ENCODE assay signal across 8 mouse cellular contexts in genomic region chr8:126258175-126258781, GRCm38 (mm10). TPM values are rescaled to one million over a fixed set of nuclear protein-coding genes. Genes with fewer than 3 reads are reported as not detected.
DNase-seq lines count a peak whose midpoint lies in the region; ATAC-seq lines count a peak whose summit lies in the region.

No protein-coding gene starts in this region.

- H3K4me2 ChIP-seq in hindbrain, embryonic 11.5 days (replicated peaks; ENCODE audit: low read depth, low read length), result 0 out of 2 replicates have a peak overlapping the region, but pooled peaks have one; percentile 2

- peak; percentile 87 for ATAC-seq in frontal cortex, adult (ENCODE audit: low TSS enrichment)
- peak; percentile 47; the same call in 1 of the 2 replicates for ATAC-seq in hindbrain, embryonic 11.5 days (ENCODE audit: low FRiP score)

- H3K27ac ChIP-seq in hindbrain, embryonic 11.5 days (ENCODE audit: low read depth, low read length), result no peak overlapping the region

- no peaks in the 10 kb centered on the region for H3K4me1 ChIP-seq in hindbrain, embryonic 11.5 days (replicated peaks; ENCODE audit: control insufficient read depth, insufficient read depth, low read length)

- DNase-seq in NIH3T3 (ENCODE audit: low read depth), result peak; percentile 72
- DNase-seq in cerebellum, adult 8-10 months, result peak; percentile 72
- DNase-seq in hindbrain, embryonic 11.5 days (ENCODE audit: low spot score), result peak; percentile 83
- peak; percentile 86 to 89 for DNase-seq in layer of hippocampus, postnatal 10 days (ENCODE audit: low spot score in 2 of 2)
- DNase-seq in lung, postnatal 25 days (ENCODE audit: low spot score), result peak; percentile 37
- DNase-seq in right cerebral cortex, adult 2 months (ENCODE audit: low spot score in 2 of 2), result peak; percentile 85 to 87
- peak; percentile 55 for DNase-seq in urinary bladder, postnatal 25 days (ENCODE audit: low spot score)

- H3K9me3 ChIP-seq in hindbrain, embryonic 11.5 days (ENCODE audit: control insufficient read depth, low read length), result no peaks in the 10 kb centered on the region

- H3K27me3 ChIP-seq in hindbrain, embryonic 11.5 days (ENCODE audit: control insufficient read depth, insufficient read depth, low read length), result peaks cover 8% of the 10 kb centered on the region

- no peak overlapping the region for H3K9ac ChIP-seq in hindbrain, embryonic 11.5 days (ENCODE audit: low read depth, low read length)

- no peak overlapping the region for H3K4me3 ChIP-seq in hindbrain, embryonic 11.5 days (ENCODE audit: low read depth, low read length)

- 3% methylated on average over 15 of the region's 15 CpGs for whole genome bisulfite sequencing in hindbrain, embryonic 11.5 days

- H3K36me3 ChIP-seq in hindbrain, embryonic 11.5 days (ENCODE audit: control insufficient read depth, insufficient read depth, low read length), result no peaks in the 10 kb centered on the region

RNA-seq across cellular contexts. Expression of gene Slc35f3, which starts 40.1 kb away (rescaled TPM):
- polyA plus RNA-seq in hindbrain, embryonic 11.5 days (2014; fragmentation: Nextera tagmentation; extraction: Ambion mirVana), result 0.08 and 0.22 TPM in 2 replicates
- 10 to 100 TPM; 30.4 to 31.0 TPM for total RNA-seq in layer of hippocampus, postnatal 10 days (2021)

Comparison
In these comparisons a context has a peak if more than half of its experiments do, and no peak if none do; other contexts are left out.
1. DNase-seq: peak in every context shown above with its lines; median percentile 88 in layer of hippocampus, postnatal 10 days; 86 in right cerebral cortex, adult 2 months; 83 in hindbrain, embryonic 11.5 days; 72 in NIH3T3; 72 in cerebellum, adult 8-10 months; 55 in urinary bladder, postnatal 25 days; 37 in lung, postnatal 25 days.